Mouse (Mus musculus) bone marrow, adult 2 months (tissue): ENCODE results near the gene Plxna2.

Experiments used
- CTCF ChIP-seq: fragments of 200-500 bp; IDR thresholded peaks from 2 replicates; pipeline ENCODE4 v1.5.1; 2011; ENCODE audit warnings: low read length, control low read depth; ENCODE audit not compliant: control insufficient read depth, insufficient read depth
- POLR2A ChIP-seq: fragments of 200-500 bp; IDR thresholded peaks from 2 replicates; pipeline ENCODE4 v1.6.1; 2011; ENCODE audit warnings: low read depth, mild to moderate bottlenecking, control low read depth, low read length, borderline replicate concordance; ENCODE audit not compliant: control insufficient read depth

DNA sequence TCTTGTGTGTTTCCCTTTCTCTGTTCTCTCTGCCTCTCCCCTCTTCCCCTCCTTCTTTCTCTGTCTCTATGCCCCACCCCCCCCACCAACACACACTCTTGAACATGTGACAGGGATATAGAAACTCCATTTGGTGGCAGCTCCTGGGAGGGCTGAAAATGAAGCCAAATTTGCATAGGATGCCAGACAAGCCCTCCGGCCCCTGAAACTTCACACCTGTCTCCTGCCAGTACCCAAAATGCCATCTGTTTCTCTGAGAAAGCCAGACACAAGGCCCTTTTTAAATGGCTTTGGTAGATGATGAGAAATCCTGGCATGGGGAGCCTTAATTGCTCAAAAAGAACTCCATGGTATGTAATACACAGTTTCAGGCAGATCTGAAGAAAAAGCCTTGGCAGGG, 31.3 kb upstream of the Plxna2 start:
- TF ChIP-seq CTCF: no peak
- TF ChIP-seq POLR2A: no peak
